Mouse (Mus musculus) stomach, postnatal 0 days (tissue): Measurements from ENCODE around the gene Nek7. TPM values are rescaled to one million over a fixed set of nuclear protein-coding genes. Genes with fewer than 3 reads are reported as not detected.

Experiments
- ATAC-seq: fragments of 200-750 bp; cut with Nextera tagmentation; 2 replicates; pipeline ENCODE4 v1.8.0; 2017; ENCODE audit not compliant: low FRiP score, low TSS enrichment
- DNase-seq: peaks from one replicate; pipeline ENCODE4 v3.0.0-alpha.2; 2016; ENCODE audit warnings: low spot score
- H3K27ac ChIP-seq: fragments of 300-500 bp; sonication (generic); replicated peaks from 2 replicates; pipeline ENCODE4 v1.5.1; 2014; ENCODE audit warnings: mild to moderate bottlenecking, control low read depth
- H3K27me3 ChIP-seq: fragments of 300-500 bp; sonication (generic); 2 replicates; pipeline ENCODE4 v1.6.1; 2014; ENCODE audit warnings: low read length; ENCODE audit not compliant: control insufficient read depth, insufficient read depth
- H3K36me3 ChIP-seq: fragments of 300-500 bp; sonication (generic); 2 replicates; pipeline ENCODE4 v1.6.1; 2014; ENCODE audit warnings: low read length, mixed read lengths; ENCODE audit not compliant: control insufficient read depth, insufficient read depth
- H3K4me1 ChIP-seq: fragments of 300-500 bp; sonication (generic); replicated peaks from 2 replicates; pipeline ENCODE4 v1.6.1; 2014; ENCODE audit warnings: antibody characterized with exemption; ENCODE audit not compliant: control insufficient read depth, insufficient read depth
- H3K4me2 ChIP-seq: fragments of 300-500 bp; sonication (generic); replicated peaks from 2 replicates; pipeline ENCODE4 v1.6.1; 2014; ENCODE audit warnings: low read depth, mild to moderate bottlenecking, control low read depth, moderate library complexity
- H3K4me3 ChIP-seq: fragments of 300-500 bp; sonication (generic); 2 replicates; pipeline ENCODE4 v1.5.1; 2014; ENCODE audit warnings: low read depth, low read length, control low read depth
- H3K9ac ChIP-seq: fragments of 300-500 bp; sonication (generic); 2 replicates; pipeline ENCODE4 v1.6.1; 2014; ENCODE audit warnings: mild to moderate bottlenecking, low read length, control low read depth, mixed read lengths
- H3K9me3 ChIP-seq: fragments of 300-500 bp; sonication (generic); 2 replicates; pipeline ENCODE4 v1.6.1; 2016; ENCODE audit warnings: low read length; ENCODE audit not compliant: control insufficient read depth
- CTCF ChIP-seq: IDR thresholded peaks from 2 replicates; pipeline ENCODE4 v1.5.1; 2016; ENCODE audit warnings: antibody characterized with exemption, low read depth, mild to moderate bottlenecking, moderate library complexity
- EP300 ChIP-seq: optimal IDR thresholded peaks from 2 replicates; pipeline ENCODE3; 2016; ENCODE audit warnings: antibody characterized with exemption
- WGBS: fragments of 180-500 bp; shearing (Covaris S2); extraction: QIAGEN DNeasy Blood & Tissue Kit; methylation state at CpG from one replicate; pipeline ENCODE4 v1.1.7; 2014; 5-methylcytosine and 5-hydroxymethylcytosine counted together
- polyA plus RNA-seq: library from polyadenylated mRNA; unstranded; fragments of >200 nt; fragmentation: Nextera tagmentation; extraction: Ambion mirVana; gene quantifications from 2 replicates; pipeline ENCODE4 v1.2.1, GENCODE M21; 2015

Gene Nek7
- polyA plus RNA-seq, 1 experiment from 2014 or later: 40.0 TPM

GRCm38 (mm10) chr1:138606771-138607170 is 13.2 kb downstream of the Nek7 start:
- WGBS: 63% methylated on average over 8 of the region's 8 CpGs
- Histone ChIP-seq H3K4me3 (no peak overlapping the region), H3K4me1 (no peaks in the 10 kb centered on the region), H3K4me2 (no peak overlapping the region), H3K27me3 (no peaks in the 10 kb centered on the region), H3K9ac (no peak overlapping the region), H3K36me3 (no peaks in the 10 kb centered on the region), H3K9me3 (no peaks in the 10 kb centered on the region), H3K27ac (no peak overlapping the region)
- TF ChIP-seq CTCF (no peak), EP300 (no peak)
- ATAC-seq (no peak), DNase-seq (no peak)

GRCm38 (mm10) chr1:138604736-138605135 is 15.2 kb downstream of the Nek7 start:
- no peaks in the 10 kb centered on the region for H3K9me3 ChIP-seq
- no peak overlapping the region for H3K4me2 ChIP-seq
- no peaks in the 10 kb centered on the region for H3K27me3 ChIP-seq
- no peak; the same call in 1 of the 2 replicates for ATAC-seq
- no peaks in the 10 kb centered on the region for H3K36me3 ChIP-seq
- no peak overlapping the region for H3K27ac ChIP-seq
- TF ChIP-seq EP300: no peak
- TF ChIP-seq CTCF: no peak
- no peak overlapping the region for H3K9ac ChIP-seq
- H3K4me3 ChIP-seq: no peak overlapping the region
- no peaks in the 10 kb centered on the region for H3K4me1 ChIP-seq
- DNase-seq: no peak
- 25% methylated on average over 2 of the region's 2 CpGs for WGBS

GRCm38 (mm10) chr1:138603974-138604373 is 16.0 kb downstream of the Nek7 start:
- no peaks in the 10 kb centered on the region for H3K36me3 ChIP-seq
- H3K27me3 ChIP-seq: no peaks in the 10 kb centered on the region
- H3K9me3 ChIP-seq: no peaks in the 10 kb centered on the region
- no peak for DNase-seq
- 94% methylated on average over 4 of the region's 4 CpGs for WGBS
- H3K27ac ChIP-seq: no peak overlapping the region
- H3K9ac ChIP-seq: no peak overlapping the region
- no peak overlapping the region for H3K4me3 ChIP-seq
- H3K4me1 ChIP-seq: 0 out of 2 replicates have a peak, but pooled peaks cover 4% of the 10 kb centered on the region
- ATAC-seq: no peak
- TF ChIP-seq EP300: no peak
- no peak for TF ChIP-seq CTCF
- H3K4me2 ChIP-seq: no peak overlapping the region

- 80% methylated on average over 11 of the region's 11 CpGs for WGBS
These were observed 21.9 kb downstream of the Nek7 start for GRCm38 (mm10) chr1:138598087-138598486.

GRCm38 (mm10) chr1:138596127-138596706 is 23.7 kb downstream of the Nek7 start:
- ATAC-seq: no peak
- H3K36me3 ChIP-seq: no peaks in the 10 kb centered on the region
- H3K4me2 ChIP-seq: no peak overlapping the region
- no peak overlapping the region for H3K9ac ChIP-seq
- H3K4me3 ChIP-seq: no peak overlapping the region
- no peaks in the 10 kb centered on the region for H3K9me3 ChIP-seq
- TF ChIP-seq EP300 (no peak), CTCF (no peak)
- peaks cover 7% of the 10 kb centered on the region; the same call in 1 of the 2 replicates for H3K4me1 ChIP-seq
- H3K27ac ChIP-seq: peak overlapping the region; percentile 40; the same call in 1 of the 2 replicates
- no peak for DNase-seq
- H3K27me3 ChIP-seq: no peaks in the 10 kb centered on the region
- WGBS: 44% methylated on average over 4 of the region's 4 CpGs

More at GRCm38 (mm10) chr1:138598087-138598486, 21.9 kb downstream of the Nek7 start:
- H3K4me1 ChIP-seq: peaks cover 7% of the 10 kb centered on the region; the same call in 1 of the 2 replicates
- TF ChIP-seq EP300: no peak
- TF ChIP-seq CTCF: no peak
- H3K36me3 ChIP-seq: no peaks in the 10 kb centered on the region
- DNase-seq (no peak), ATAC-seq (no peak)
- no peak overlapping the region for H3K9ac ChIP-seq
- H3K27ac ChIP-seq: no peak overlapping the region
- H3K4me3 ChIP-seq: no peak overlapping the region
- no peaks in the 10 kb centered on the region for H3K9me3 ChIP-seq
- H3K27me3 ChIP-seq: no peaks in the 10 kb centered on the region
- no peak overlapping the region for H3K4me2 ChIP-seq

GRCm38 (mm10) chr1:138594910-138595309 is 25.0 kb downstream of the Nek7 start:
- TF ChIP-seq EP300 (no peak), CTCF (no peak)
- Histone ChIP-seq H3K27ac (no peak overlapping the region), H3K9ac (no peak overlapping the region), H3K27me3 (no peaks in the 10 kb centered on the region), H3K9me3 (no peaks in the 10 kb centered on the region), H3K36me3 (no peaks in the 10 kb centered on the region), H3K4me2 (no peak overlapping the region), H3K4me3 (no peak overlapping the region), H3K4me1 (peaks cover 7% of the 10 kb centered on the region; the same call in 1 of the 2 replicates)
- no peak for DNase-seq
- ATAC-seq: no peak
- 83% methylated on average over 5 of the region's 5 CpGs for WGBS
